Mouse (Mus musculus) neutrophil, adult 5-6 weeks (primary cell): ENCODE measurements around the gene Minar1. TPM values are rescaled to one million over a fixed set of nuclear protein-coding genes. Genes with fewer than 3 reads are reported as not detected.

ENCODE experiments used
- ATAC-seq: fragments of 151-379, 151-347 bp; 2 replicates; pipeline ENCODE4 v1.8.0; 2017; ENCODE audit warnings: mild to moderate bottlenecking, moderate TSS enrichment; ENCODE audit not compliant: insufficient number of reproducible peaks, poor library complexity, low FRiP score, severe bottlenecking; ENCODE audit errors: extremely low read depth
- total RNA-seq: library from RNA; stranded (forward); fragments of 200-1000 nt; gene quantifications from 2 replicates; pipeline ENCODE4 v1.2.3, GENCODE M21; 2017

The Minar1 gene
- not detected in 2 replicates for total RNA-seq

- no peak for ATAC-seq
Measured at GRCm38 (mm10) chr9:89623006-89623760, at the start of gene Minar1. Gene Minar1, minus strand, starts transcription at chr9:89623125.

- ATAC-seq, result no peak
Measured at GRCm38 (mm10) chr9:89669878-89670277, 47.0 kb upstream of the Minar1 start.

- ATAC-seq, result no peak
Measured at GRCm38 (mm10) chr9:89667306-89667942, 44.5 kb upstream of the Minar1 start.

- no peak for ATAC-seq
Measured at GRCm38 (mm10) chr9:89650913-89651312, 28.0 kb upstream of the Minar1 start.

GRCm38 (mm10) chr9:89637453-89637852, 14.5 kb upstream of the Minar1 start:
- ATAC-seq, result no peak

GRCm38 (mm10) chr9:89622296-89623005, 474 bp downstream of the Minar1 start:
- ATAC-seq, result no peak

- no peak for ATAC-seq
Measured at GRCm38 (mm10) chr9:89621750-89622149, 1.2 kb downstream of the Minar1 start.

- no peak for ATAC-seq
Measured at GRCm38 (mm10) chr9:89620347-89620746, 2.6 kb downstream of the Minar1 start.

- ATAC-seq, result no peak
Measured at GRCm38 (mm10) chr9:89616946-89617345, 6.0 kb downstream of the Minar1 start.

GRCm38 (mm10) chr9:89610592-89610991, 12.3 kb downstream of the Minar1 start:
- ATAC-seq, result no peak

GRCm38 (mm10) chr9:89607321-89607720, 15.6 kb downstream of the Minar1 start:
- no peak for ATAC-seq

GRCm38 (mm10) chr9:89606256-89606655, 16.7 kb downstream of the Minar1 start:
- ATAC-seq, result no peak

- ATAC-seq, result no peak
Measured at GRCm38 (mm10) chr9:89601891-89602290, 21.0 kb downstream of the Minar1 start.

GRCm38 (mm10) chr9:89600677-89601076, 22.2 kb downstream of the Minar1 start:
- ATAC-seq, result no peak

- ATAC-seq, result no peak
Measured at GRCm38 (mm10) chr9:89597071-89597470, 25.9 kb downstream of the Minar1 start.

GRCm38 (mm10) chr9:89596392-89596791, 26.5 kb downstream of the Minar1 start:
- ATAC-seq, result no peak

GRCm38 (mm10) chr9:89592391-89592790, 30.5 kb downstream of the Minar1 start:
- no peak for ATAC-seq

- no peak for ATAC-seq
Measured at GRCm38 (mm10) chr9:89578422-89578821, 44.5 kb downstream of the Minar1 start.

GRCm38 (mm10) chr9:89552663-89553062, 70.3 kb downstream of the Minar1 start:
- ATAC-seq, result no peak
